9 mouse cellular contexts compared by ENCODE assay signal in genomic region chr5:103755135-103755487, GRCm38 (mm10).
DNase-seq lines count a peak whose midpoint lies in the region; ATAC-seq and TF ChIP-seq lines count a peak whose summit lies in the region.
"Had no signal": no experiment of that assay in that cellular context is flagged by ENCODE, and none has a peak within 500 bp of the region (broad histone marks: within the 10 kb centered on the region; RNA-seq: fewer than 3 reads in every experiment).

No protein-coding gene starts in this region.

- no peaks in the 10 kb centered on the region for H3K36me3 ChIP-seq in heart, embryonic 10.5 days
- no peaks in the 10 kb centered on the region for H3K36me3 ChIP-seq in C2C12 (ENCODE audit: control insufficient read depth, insufficient read depth)
- H3K36me3 ChIP-seq in forebrain, embryonic 14.5 days (ENCODE audit: control insufficient read depth, insufficient read depth, low read length) = no peaks in the 10 kb centered on the region
- H3K36me3 ChIP-seq in liver, embryonic 14.5 days (replicated peaks; ENCODE audit: control insufficient read depth, insufficient read depth, low read depth) = peaks cover 9% of the 10 kb centered on the region

- H3K4me2 ChIP-seq in forebrain, embryonic 14.5 days (ENCODE audit: low read length) = peak overlapping the region; percentile 69
- H3K4me2 ChIP-seq in liver, embryonic 14.5 days (ENCODE audit: low read depth) = peak overlapping the region; percentile 100

- TF ChIP-seq EP300 in liver, embryonic 14.5 days (IDR thresholded peaks at IDR 0.05; ENCODE audit: low read depth) = no peak

- WGBS in heart, embryonic 10.5 days = 36% methylated on average over 3 of the region's 3 CpGs
- 56% methylated on average over 3 of the region's 3 CpGs for WGBS in forebrain, embryonic 14.5 days
- 9% methylated on average over 3 of the region's 3 CpGs for WGBS in liver, embryonic 14.5 days (ENCODE audit: insufficient replicate concordance)

- peaks cover 35% of the 10 kb centered on the region for H3K4me1 ChIP-seq in heart, embryonic 10.5 days
- peaks cover 4% of the 10 kb centered on the region for H3K4me1 ChIP-seq in forebrain, embryonic 14.5 days (ENCODE audit: control insufficient read depth, insufficient read depth, low read length)
- peaks cover 53 to 58% of the 10 kb centered on the region in 2 experiments for H3K4me1 ChIP-seq in liver, embryonic 14.5 days (replicated peaks; ENCODE audit: control insufficient read depth in 2 of 2, insufficient read depth in 2 of 2, low read length in 1 of 2)

- no peak for DNase-seq in heart, embryonic 10.5 days (ENCODE audit: low spot score)
- no peak for DNase-seq in heart, adult 18-20 months
- no peak for DNase-seq in forebrain, embryonic 14.5 days (ENCODE audit: low spot score)
- no peak for DNase-seq in liver, embryonic 14.5 days (ENCODE audit: low read depth in 3 of 3, low spot score in 3 of 3)
- no peak for DNase-seq in right cerebral cortex, postnatal 25 days
- DNase-seq in urinary bladder, postnatal 36 days (ENCODE audit: low spot score in 2 of 2) = no peak
- no peak for DNase-seq in left cerebral cortex, adult 8-10 months (ENCODE audit: low spot score in 2 of 2)

- H3ac ChIP-seq in C2C12 (ENCODE audit: control insufficient read depth, insufficient read length, low read depth) = peak overlapping the region; percentile 9

- 0 out of 2 replicates have a peak overlapping the region, but pooled peaks have one; percentile 78 for H3K9ac ChIP-seq in forebrain, embryonic 14.5 days (ENCODE audit: low read length)
- peak overlapping the region; percentile 96 for H3K9ac ChIP-seq in liver, embryonic 14.5 days (replicated peaks)

- peaks cover 36% of the 10 kb centered on the region for H3K27me3 ChIP-seq in heart, embryonic 10.5 days (ENCODE audit: insufficient read depth, poor library complexity, severe bottlenecking)
- no peaks in the 10 kb centered on the region for H3K27me3 ChIP-seq in C2C12 (ENCODE audit: control insufficient read depth, insufficient read depth, insufficient read length)
- H3K27me3 ChIP-seq in forebrain, embryonic 14.5 days (replicated peaks; ENCODE audit: control insufficient read depth, insufficient read depth, low read length) = no peaks in the 10 kb centered on the region
- no peaks in the 10 kb centered on the region for H3K27me3 ChIP-seq in liver, embryonic 14.5 days (ENCODE audit: control insufficient read depth, insufficient read depth, low read length)

- TF ChIP-seq CTCF in C2C12 (IDR thresholded peaks at IDR 0.05; ENCODE audit: control insufficient read depth, insufficient read depth, insufficient read length) = no peak
- no peak for TF ChIP-seq CTCF in liver, embryonic 14.5 days (IDR thresholded peaks at IDR 0.05; ENCODE audit: low read depth)

- 0 out of 2 replicates have a peak overlapping the region, but pooled peaks have one; percentile 99 for H3K27ac ChIP-seq in heart, embryonic 10.5 days
- H3K27ac ChIP-seq in forebrain, embryonic 14.5 days (ENCODE audit: low read depth, low read length) = no peak overlapping the region
- H3K27ac ChIP-seq in liver, embryonic 14.5 days = peak overlapping the region; percentile 95

- peaks cover 51% of the 10 kb centered on the region for H3K79me3 ChIP-seq in C2C12 (ENCODE audit: low read depth)

- no peak for ATAC-seq in forebrain, embryonic 14.5 days
- ATAC-seq in liver, embryonic 14.5 days (ENCODE audit: insufficient read depth) = no peak
- ATAC-seq: inflammation-experienced regulatory T-cells, adult 6 months had no signal

- H3K4me3 ChIP-seq in heart, embryonic 10.5 days = peak overlapping the region; percentile 84
- H3K4me3 ChIP-seq in C2C12 (ENCODE audit: insufficient read depth, poor library complexity, severe bottlenecking) = peak overlapping the region; percentile 72
- peak overlapping the region; percentile 72 for H3K4me3 ChIP-seq in forebrain, embryonic 14.5 days (ENCODE audit: low read depth, low read length)
- peak overlapping the region; percentile 86 to 90 for H3K4me3 ChIP-seq in liver, embryonic 14.5 days (ENCODE audit: insufficient read depth in 1 of 2, low read depth in 2 of 2, low read length in 2 of 2)

- peaks cover 59% of the 10 kb centered on the region for H3K79me2 ChIP-seq in C2C12 (ENCODE audit: control insufficient read depth, insufficient read depth)

- H3K9me3 ChIP-seq in heart, embryonic 10.5 days = no peaks in the 10 kb centered on the region
- no peaks in the 10 kb centered on the region for H3K9me3 ChIP-seq in forebrain, embryonic 14.5 days (replicated peaks; ENCODE audit: control insufficient read depth, low read length)
- no peaks in the 10 kb centered on the region for H3K9me3 ChIP-seq in liver, embryonic 14.5 days (ENCODE audit: control insufficient read depth, low read length)

TF ChIP-seq in C2C12, 6 proteins besides CTCF, POLR2A, EP300 and RAD21:
- no peak for TF ChIP-seq MYOD1 (IDR thresholded peaks at IDR 0.05; ENCODE audit: control insufficient read depth, insufficient read length, low read depth)
- TF ChIP-seq FOSL1 (IDR thresholded peaks at IDR 0.05; ENCODE audit: insufficient read depth, low read length, poor library complexity, severe bottlenecking) = no peak
- no peak for TF ChIP-seq CEBPB (IDR thresholded peaks at IDR 0.05; ENCODE audit: low read depth)
- TF ChIP-seq MAX (IDR thresholded peaks at IDR 0.05) = no peak
- TF ChIP-seq MYOG (IDR thresholded peaks at IDR 0.05; ENCODE audit: control insufficient read depth, extremely low read depth, insufficient read length) = no peak
- no peak for TF ChIP-seq USF1 (IDR thresholded peaks at IDR 0.05; ENCODE audit: low read depth)
